Mouse (Mus musculus) layer of hippocampus, adult 18-20 months (tissue): ENCODE measurements at regions not wholly inside any gene's neighbourhood (a gene's known extent, or its start where the extent isn't known, plus 50 kb on each side); places are given as distances from the start of the nearest gene placed in this dataset.
A peak's percentile ranks its signal among the peaks of the same experiment; 100 is the strongest.

ENCODE experiments used
- DNase-seq, 2 experiments: peaks; one replicate each; pipeline ENCODE4 v3.0.0; 2022; ENCODE audit warnings: low spot score in 2 of 2

DNA sequence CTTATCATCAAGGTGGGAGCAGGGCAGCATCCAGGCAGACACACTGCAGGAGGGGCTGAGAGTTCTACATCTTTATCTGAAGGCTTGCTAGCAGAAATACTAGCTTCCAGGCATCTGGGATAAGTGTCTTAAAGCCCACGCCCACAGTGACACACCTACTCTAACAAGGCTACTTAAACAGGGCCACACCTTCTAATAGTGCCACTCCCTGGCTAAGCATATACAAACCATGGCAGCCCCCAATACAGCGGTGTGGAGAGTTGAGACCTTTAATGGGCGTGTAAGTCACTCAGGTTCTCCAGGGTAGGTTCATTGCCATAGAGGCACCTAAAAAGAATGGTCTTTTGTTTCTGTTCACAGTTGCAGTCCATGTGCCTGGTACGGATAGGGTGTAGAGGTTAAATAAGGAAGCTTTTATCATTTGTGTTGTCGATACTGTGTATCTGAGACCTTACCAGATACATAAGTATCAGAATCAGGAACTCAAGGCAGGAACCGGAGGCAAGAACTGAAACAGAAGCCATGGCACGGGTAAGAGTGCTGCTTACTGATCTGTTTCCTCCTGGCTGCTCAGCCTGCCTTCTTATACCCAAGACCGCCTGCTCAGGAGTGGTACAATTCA, 69.0 kb upstream of the Atrnl1 start:
- DNase-seq = no peak

DNA sequence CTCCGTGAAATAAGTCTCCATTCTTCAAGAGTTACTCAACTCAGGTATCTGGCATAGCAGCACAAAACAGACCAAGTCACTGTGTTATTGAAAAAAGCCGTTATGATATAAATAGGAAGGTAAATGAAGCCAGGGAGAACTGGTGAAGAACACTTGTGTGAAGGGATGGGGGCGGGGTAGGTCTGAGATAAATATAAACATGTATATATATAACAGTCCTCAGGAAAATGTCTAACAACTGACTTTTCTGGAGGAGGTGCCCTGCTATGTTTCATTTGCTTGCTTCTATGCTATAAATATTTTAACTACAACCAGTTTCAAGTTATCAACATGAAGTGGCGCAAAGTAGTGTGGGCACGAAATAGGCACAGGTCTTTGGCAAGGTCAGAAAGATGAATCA, 68.3 kb upstream of the Atrnl1 start:
- DNase-seq = no peak

DNA sequence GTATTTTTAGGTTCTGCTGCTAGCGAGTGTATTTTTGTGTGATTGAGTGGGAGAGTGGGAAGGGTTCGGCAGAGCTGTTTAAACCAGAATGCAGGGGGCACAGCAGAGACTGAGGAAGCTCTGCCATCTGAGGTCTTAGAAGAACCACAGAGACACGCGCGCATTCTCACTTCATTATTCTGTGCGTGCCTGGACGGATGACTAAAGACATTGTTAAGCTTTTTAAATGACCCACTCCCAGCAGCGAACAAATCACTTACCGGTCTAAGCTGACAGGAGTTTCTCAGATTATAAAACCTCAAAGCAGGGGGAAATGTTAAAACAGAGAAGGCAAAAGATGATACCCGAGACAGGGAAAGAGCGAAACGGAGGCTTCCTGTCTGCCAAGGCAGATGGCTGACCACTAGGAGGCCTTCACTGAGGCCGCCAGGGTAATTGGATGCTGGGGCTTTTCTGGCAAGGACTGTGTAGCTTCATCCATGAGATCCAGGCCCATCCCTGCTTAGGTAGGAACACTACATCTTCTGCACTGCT, 67.1 kb upstream of the Atrnl1 start:
- DNase-seq = peak; percentile 48 to 53

- no peak for DNase-seq
These were observed 66.5 kb upstream of the Atrnl1 start for GRCm38 (mm10) chr19:57544229-57544879.

GRCm38 (mm10) chr19:57545071-57545470, 65.8 kb upstream of the Atrnl1 start:
- DNase-seq = no peak

DNA sequence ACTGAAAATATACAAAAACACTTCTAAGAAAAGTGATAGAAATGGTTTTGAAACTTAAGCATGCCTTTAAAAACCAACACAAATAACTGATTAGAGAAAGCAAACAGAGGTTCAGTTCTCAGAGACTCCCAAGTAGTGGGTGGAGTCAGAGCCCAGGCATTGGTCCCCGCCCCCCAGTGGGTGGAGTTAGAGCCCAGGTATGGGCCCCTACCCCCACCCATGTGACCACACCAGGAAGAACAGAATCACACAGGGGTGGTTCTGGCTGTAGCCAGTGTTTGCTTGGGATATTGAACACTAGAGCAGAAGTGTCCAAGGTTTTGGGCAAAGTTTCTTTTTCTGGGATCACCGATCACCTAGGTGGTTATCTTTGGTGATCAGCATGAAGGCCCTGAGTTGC, 64.8 kb upstream of the Atrnl1 start:
- DNase-seq = no peak

DNA sequence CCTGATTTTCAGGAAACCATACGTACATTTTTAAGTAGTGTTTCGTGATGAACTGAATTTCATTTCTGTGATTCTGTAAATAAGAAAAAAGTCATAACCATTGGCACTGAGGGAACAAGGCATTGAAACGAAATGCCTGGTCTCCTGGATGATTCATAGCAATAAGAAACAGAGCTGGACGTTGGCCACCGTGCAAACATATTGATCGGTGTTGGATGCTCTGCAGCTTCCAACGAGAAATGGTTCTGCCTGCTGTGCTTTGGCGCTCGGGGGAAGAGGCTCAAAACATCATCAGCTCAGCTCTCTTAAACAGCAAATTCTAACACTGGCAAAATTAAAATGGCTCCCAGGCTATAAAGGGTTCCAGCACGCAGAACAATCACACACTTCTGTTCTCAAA, 64.3 kb upstream of the Atrnl1 start:
- DNase-seq = peak; percentile 31 to 35

- DNase-seq = no peak
These were observed 62.7 kb upstream of the Atrnl1 start for GRCm38 (mm10) chr19:57548093-57548492.

GRCm38 (mm10) chr19:57548661-57549060, 62.2 kb upstream of the Atrnl1 start:
- DNase-seq = no peak

- DNase-seq = no peak
These were observed 57.7 kb upstream of the Atrnl1 start for GRCm38 (mm10) chr19:57552964-57553740.

- DNase-seq = no peak
These were observed 56.7 kb upstream of the Atrnl1 start for GRCm38 (mm10) chr19:57554086-57554485.

GRCm38 (mm10) chr19:57555313-57555712, 55.5 kb upstream of the Atrnl1 start:
- no peak for DNase-seq

DNA sequence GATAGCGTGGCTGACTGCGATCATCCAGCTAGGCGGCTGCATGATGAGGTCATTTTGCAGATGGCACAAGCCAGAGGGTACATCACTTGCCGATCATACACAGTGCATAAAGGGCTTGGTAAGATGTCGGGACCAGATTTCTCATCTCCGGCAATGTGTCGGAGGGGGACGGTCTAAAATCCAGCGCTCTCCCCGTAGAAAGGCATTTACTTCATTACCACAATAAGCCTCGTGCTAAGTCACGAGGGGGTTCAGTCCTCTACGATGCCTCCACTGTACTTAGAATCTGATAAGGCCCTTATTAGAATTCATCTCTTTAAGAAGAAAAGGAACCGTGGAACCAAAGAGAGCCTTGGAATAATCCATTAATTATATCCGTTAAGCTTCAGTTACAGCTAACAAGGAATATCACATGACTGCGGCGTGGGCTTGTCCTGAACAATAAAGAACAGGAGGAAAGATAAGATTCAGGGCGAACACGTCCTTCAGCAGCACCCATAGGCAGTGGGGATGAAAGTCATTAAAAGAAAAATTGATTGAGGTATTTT, 52.3 kb upstream of the Atrnl1 start:
- DNase-seq = no peak

GRCm38 (mm10) chr19:57560757-57561156, 50.1 kb upstream of the Atrnl1 start:
- no peak for DNase-seq
